Mouse (Mus musculus) liver, embryonic 14.5 days (tissue): ENCODE data around the gene Pgp. TPM values are rescaled to one million over a fixed set of nuclear protein-coding genes. Genes with fewer than 3 reads are reported as not detected.
"Not testable (repeated sequence)": the region's sequence is repeated elsewhere in the genome, so short reads cannot be mapped to it uniquely, and the experiment has no call there.

Source experiments
- ATAC-seq: fragments of 200-750 bp; cut with Nextera tagmentation; 2 replicates; pipeline ENCODE4 v1.8.0; 2017; ENCODE audit warnings: moderate number of reproducible peaks, mild to moderate bottlenecking, moderate library complexity; ENCODE audit not compliant: insufficient read depth
- DNase-seq, 3 experiments: peaks; one replicate each; pipeline ENCODE4 v3.0.0-alpha.2; 2012 to 2013; ENCODE audit warnings: low read depth in 3 of 3, low spot score in 3 of 3
- H3K27ac ChIP-seq: fragments of 300-500 bp; sonication (generic); 2 replicates; pipeline ENCODE4 v1.5.1; 2014; ENCODE audit warnings: moderate library complexity, mild to moderate bottlenecking, control low read depth, inconsistent platforms
- H3K27me3 ChIP-seq: fragments of 300-500 bp; sonication (generic); 2 replicates; pipeline ENCODE4 v1.6.1; 2014; ENCODE audit warnings: mild to moderate bottlenecking, low read length, moderate library complexity; ENCODE audit not compliant: control insufficient read depth, insufficient read depth
- H3K36me3 ChIP-seq: fragments of 300-500 bp; sonication (generic); replicated peaks from 2 replicates; pipeline ENCODE4 v1.6.1; 2014; ENCODE audit warnings: low read depth; ENCODE audit not compliant: control insufficient read depth, insufficient read depth
- H3K4me1 ChIP-seq, 2 experiments: fragments of 200-500 bp in 1 of 2; fragments of 300-500 bp in 1 of 2; sonication (generic) in 1 of 2; replicated peaks; 2 replicates each; pipeline ENCODE4 v1.6.1; 2012 to 2014; ENCODE audit warnings: antibody characterized with exemption in 1 of 2, inconsistent platforms in 1 of 2, low read length in 1 of 2; ENCODE audit not compliant: control insufficient read depth in 2 of 2, insufficient read depth in 2 of 2
- H3K4me2 ChIP-seq: fragments of 300-500 bp; sonication (generic); 2 replicates; pipeline ENCODE4 v1.6.1; 2014; ENCODE audit warnings: low read depth, mild to moderate bottlenecking, control low read depth, moderate library complexity
- H3K4me3 ChIP-seq, 2 experiments: fragments of 200-500 bp in 1 of 2; fragments of 300-500 bp in 1 of 2; sonication (generic) in 1 of 2; 2 replicates each; pipeline ENCODE4 v1.5.1; 2012 to 2014; ENCODE audit warnings: low read depth in 2 of 2, low read length in 2 of 2, mild to moderate bottlenecking in 2 of 2, control low read depth in 1 of 2, inconsistent platforms in 1 of 2, moderate library complexity in 1 of 2; ENCODE audit not compliant: insufficient read depth in 1 of 2
- H3K9ac ChIP-seq: fragments of 300-500 bp; sonication (generic); replicated peaks from 2 replicates; pipeline ENCODE4 v1.6.1; 2014; ENCODE audit warnings: mild to moderate bottlenecking, control low read depth, moderate library complexity
- H3K9me3 ChIP-seq: fragments of 300-500 bp; sonication (generic); 2 replicates; pipeline ENCODE4 v1.6.1; 2016; ENCODE audit warnings: low read length, mixed read lengths; ENCODE audit not compliant: control insufficient read depth
- CTCF ChIP-seq: IDR thresholded peaks from 2 replicates; pipeline ENCODE4 v1.5.1; 2016; ENCODE audit warnings: antibody characterized with exemption, low read depth, control low read depth
- EP300 ChIP-seq: IDR thresholded peaks from 2 replicates; pipeline ENCODE4 v1.6.1; 2016; ENCODE audit warnings: antibody characterized with exemption, low read depth
- WGBS: fragments of 180-500 bp; shearing (Covaris S2); extraction: QIAGEN DNeasy Blood & Tissue Kit; methylation state at CpG from one replicate; pipeline ENCODE4 v1.1.7; 2014; ENCODE audit not compliant: insufficient replicate concordance; 5-methylcytosine and 5-hydroxymethylcytosine counted together
- polyA plus RNA-seq, 2 experiments: library from polyadenylated mRNA; depleted of rRNA in 1 of 2; stranded (reverse) in 1 of 2; unstranded in 1 of 2; fragments of >200 nt; fragmentation: Nextera tagmentation in 1 of 2; extraction: Ambion mirVana in 1 of 2; gene quantifications; 2 replicates each; pipeline versions ENCODE4 v1.2.1 to v1.2.3; 2012 to 2014

Gene Pgp
- polyA plus RNA-seq (2012; rRNA removed) = 37.9 and 38.2 TPM in 2 replicates
- 70.4 and 76.7 TPM in 2 replicates for polyA plus RNA-seq (2014; fragmentation: Nextera tagmentation; extraction: Ambion mirVana)

DNA sequence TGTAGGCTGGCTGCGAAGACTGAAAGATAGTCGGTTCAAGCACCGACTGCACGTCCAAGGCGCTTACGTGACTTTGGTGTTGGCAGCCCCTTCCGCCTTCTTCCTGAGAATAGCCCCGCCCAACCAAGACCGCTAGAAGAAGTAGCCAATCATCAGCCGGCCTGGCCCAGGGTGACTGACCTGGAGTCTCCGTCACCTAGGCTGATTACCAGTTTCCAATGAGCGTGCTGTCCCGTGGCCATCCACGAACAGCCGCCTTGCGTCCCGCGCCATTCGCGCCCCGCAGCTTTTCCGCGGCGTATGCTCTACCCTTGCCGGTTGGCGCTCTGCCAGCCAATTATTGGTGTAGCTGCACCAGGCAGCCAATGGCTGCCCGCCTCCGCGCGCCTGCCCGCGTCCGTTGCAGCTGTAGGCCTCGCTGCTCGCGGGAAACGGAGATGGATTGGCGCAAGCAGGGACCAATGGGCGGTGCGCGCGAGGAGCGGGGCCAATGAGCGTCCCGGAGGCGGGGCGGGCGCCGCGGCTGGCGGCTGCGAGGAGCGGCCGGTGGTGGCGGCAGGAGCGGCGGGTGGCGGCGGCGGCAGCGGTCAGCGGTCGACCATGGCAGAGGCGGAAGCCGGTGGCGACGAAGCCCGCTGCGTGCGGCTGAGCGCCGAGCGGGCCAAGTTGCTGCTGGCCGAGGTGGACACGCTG lies at the start of gene Pgp, which contains the start of gene E4f1:
Gene Pgp, plus strand, starts transcription at position 483 of the 693 bp plus-strand sequence.
Gene E4f1, minus strand, starts transcription at position 404 of the 693 bp plus-strand sequence.
- ATAC-seq (peak; percentile 96), DNase-seq (peak; percentile 97 to 98 (median 98))
- TF ChIP-seq CTCF = peak; percentile 19; the same call in 1 of the 2 replicates
- TF ChIP-seq EP300 = no peak
- peak within 1 kb of the TSS; percentile 96 for H3K9ac ChIP-seq
- peaks cover 5% of the 10 kb centered on the region for H3K36me3 ChIP-seq
- peaks cover 10 to 13% of the 10 kb centered on the region in 2 experiments for H3K4me1 ChIP-seq
- peak within 1 kb of the TSS; percentile 96 for H3K4me2 ChIP-seq
- under 1% methylated on average over 75 of the region's 75 CpGs for WGBS
- H3K27me3 ChIP-seq = no peaks in the 10 kb centered on the region
- H3K27ac ChIP-seq = peak within 1 kb of the TSS; percentile 86
- no peaks in the 10 kb centered on the region for H3K9me3 ChIP-seq
- H3K4me3 ChIP-seq = peak within 1 kb of the TSS; percentile 93 to 94

GRCm38 (mm10) chr17:24423114-24423513 lies 47.1 kb upstream of the Pgp start:
- Histone ChIP-seq H3K36me3 (peaks cover 72% of the 10 kb centered on the region), H3K4me1 (peaks cover under 1 to 4% of the 10 kb centered on the region in 2 experiments; a peak in 2 of 4 replicates), H3K9me3 (no peaks in the 10 kb centered on the region), H3K27me3 (no peaks in the 10 kb centered on the region), H3K4me3 (no peak overlapping the region), H3K27ac (no peak overlapping the region), H3K9ac (no peak overlapping the region), H3K4me2 (no peak overlapping the region)
- no peak for ATAC-seq
- 87% methylated on average over 4 of the region's 4 CpGs for WGBS
- no peak for DNase-seq
- TF ChIP-seq EP300 (no peak), CTCF (no peak)

GRCm38 (mm10) chr17:24424489-24424888 lies 45.7 kb upstream of the Pgp start:
- WGBS = 85% methylated on average over 5 of the region's 5 CpGs
- no peak for ATAC-seq
- DNase-seq = no peak
- Histone ChIP-seq H3K9ac (no peak overlapping the region), H3K36me3 (peaks cover 59% of the 10 kb centered on the region), H3K27ac (no peak overlapping the region), H3K4me2 (no peak overlapping the region), H3K9me3 (no peaks in the 10 kb centered on the region), H3K4me1 (peaks cover 2 to 4% of the 10 kb centered on the region in 2 experiments; a peak in 2 of 4 replicates), H3K27me3 (no peaks in the 10 kb centered on the region), H3K4me3 (no peak overlapping the region)
- no peak for TF ChIP-seq EP300
- no peak for TF ChIP-seq CTCF

DNA sequence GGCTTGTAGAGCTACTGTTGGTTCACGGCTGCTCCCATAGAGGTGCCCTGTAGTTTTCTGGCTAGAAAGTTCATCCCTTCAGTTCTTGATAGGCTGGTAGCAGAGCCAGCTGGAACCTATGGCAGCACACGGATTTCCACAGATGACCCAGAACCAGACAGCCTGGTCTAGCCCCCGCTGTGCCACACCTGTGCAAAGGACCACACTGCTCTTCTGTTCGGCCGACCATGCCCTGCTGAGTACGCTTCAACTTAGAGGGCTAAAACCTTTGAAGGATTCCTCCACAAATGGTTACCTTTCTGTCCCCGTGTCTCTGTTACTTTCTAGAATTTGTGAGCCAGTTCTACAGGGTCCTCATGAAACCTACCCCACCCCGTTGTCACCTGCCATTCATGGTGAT lies 44.9 kb upstream of the Pgp start:
- H3K4me1 ChIP-seq, H3K27me3 ChIP-seq, H3K27ac ChIP-seq, H3K9ac ChIP-seq, H3K9me3 ChIP-seq, H3K4me2 ChIP-seq, ATAC-seq, DNase-seq, H3K4me3 ChIP-seq: not testable (repeated sequence)
- WGBS = 82% methylated on average over 5 of the region's 8 CpGs
- H3K36me3 ChIP-seq = peaks cover 51% of the 10 kb centered on the region

GRCm38 (mm10) chr17:24425905-24426304 lies 44.3 kb upstream of the Pgp start:
- H3K4me1 ChIP-seq = peaks cover 2 to 4% of the 10 kb centered on the region in 2 experiments; a peak in 2 of 4 replicates
- WGBS = 84% methylated on average over 7 of the region's 7 CpGs
- no peak overlapping the region; the same call in 1 of the 2 replicates for H3K9ac ChIP-seq
- peaks cover 45% of the 10 kb centered on the region for H3K36me3 ChIP-seq
- H3K9me3 ChIP-seq = no peaks in the 10 kb centered on the region
- ATAC-seq = no peak
- DNase-seq = no peak
- H3K4me3 ChIP-seq = no peak overlapping the region
- H3K27ac ChIP-seq = peak overlapping the region; percentile 32
- H3K4me2 ChIP-seq = peak overlapping the region; percentile 95
- H3K27me3 ChIP-seq = no peaks in the 10 kb centered on the region
- no peak for TF ChIP-seq CTCF
- no peak for TF ChIP-seq EP300
